Mouse (Mus musculus) monocyte, adult 5-6 weeks (primary cell): ENCODE results near the gene Chrm1. TPM values are rescaled to one million over a fixed set of nuclear protein-coding genes. Genes with fewer than 3 reads are reported as not detected.
"Not testable (repeated sequence)": the region's sequence is repeated elsewhere in the genome, so short reads cannot be mapped to it uniquely, and the experiment has no call there.

Source experiments
- ATAC-seq: fragments of 153-309, 156-312 bp; replicated peaks from 2 replicates; pipeline ENCODE4 v1.8.0; 2017; ENCODE audit warnings: mild to moderate bottlenecking; ENCODE audit not compliant: low TSS enrichment, insufficient number of reproducible peaks, severe bottlenecking, poor library complexity, low FRiP score
- total RNA-seq: library from RNA; stranded (forward); fragments of 200-1000, 200-491, 200-594 nt; gene quantifications from 3 replicates; pipeline ENCODE4 v1.2.3, GENCODE M21; 2017

Gene Chrm1
- total RNA-seq, 1 experiment from 2014 or later, result not detected

DNA sequence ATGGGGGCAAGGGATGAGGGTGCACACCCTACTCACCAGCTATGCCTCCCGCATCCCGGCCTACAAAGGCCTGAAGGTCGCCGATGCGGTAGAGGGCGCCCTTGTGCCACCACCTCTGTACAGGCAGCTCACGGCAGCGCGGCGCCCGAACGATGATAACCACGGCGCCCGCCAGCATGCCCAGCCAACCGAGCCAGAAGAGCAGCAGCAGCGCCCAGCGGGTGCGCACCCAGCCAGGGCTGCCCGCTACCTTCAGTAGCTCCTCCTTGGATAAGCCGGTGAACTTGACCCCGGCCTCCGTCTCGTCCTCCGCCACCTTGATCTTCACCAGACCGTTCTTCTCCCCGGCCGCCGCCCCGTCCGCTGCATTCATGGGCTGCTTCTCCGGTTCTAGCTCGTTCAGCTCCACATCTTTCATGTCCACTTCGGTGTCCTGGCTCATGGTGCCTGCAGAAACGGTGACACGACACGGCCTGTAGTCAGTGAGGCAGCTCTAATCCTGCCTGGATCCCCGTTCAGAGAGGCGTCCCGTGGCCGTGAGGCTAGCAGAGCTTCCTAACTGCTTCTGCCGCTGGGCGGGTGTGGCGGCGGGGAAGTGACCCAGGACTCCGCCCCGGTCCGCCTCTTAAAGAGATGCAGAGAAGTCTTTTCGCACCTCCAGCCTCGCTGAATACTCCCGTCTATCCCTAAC, 49.9 kb downstream of the Chrm1 start:
- ATAC-seq, result peak; percentile 64

DNA sequence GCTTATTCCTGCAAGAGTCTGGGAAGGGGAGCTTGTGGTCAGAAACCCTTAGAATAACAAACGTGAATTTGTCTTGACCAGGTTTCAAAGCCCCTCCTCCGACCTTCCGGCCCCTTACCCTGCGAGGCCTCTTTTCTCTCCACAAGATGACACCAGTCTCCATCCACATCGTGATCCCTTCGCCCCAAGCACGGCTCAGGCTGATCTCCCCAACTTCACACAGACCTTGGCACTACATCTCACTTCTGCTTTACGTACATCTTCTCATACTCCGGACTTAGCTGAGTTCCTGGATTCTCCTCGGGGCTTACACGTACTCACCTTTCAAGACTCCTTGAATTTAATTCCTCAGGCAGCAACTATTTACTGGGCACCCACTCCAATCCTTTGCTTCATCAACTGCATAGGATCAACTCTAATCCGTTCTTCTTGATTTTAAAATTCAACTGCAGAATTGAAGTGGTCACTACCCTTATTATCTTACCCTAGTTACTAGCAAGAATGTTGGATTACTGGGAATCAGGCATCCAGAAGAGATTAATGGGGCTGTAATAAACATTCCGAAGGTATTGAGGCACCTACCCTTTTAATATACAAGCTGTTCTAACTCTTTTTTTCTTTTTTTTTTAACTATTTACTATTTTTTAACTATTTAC, 50.5 kb downstream of the Chrm1 start:
- no peak for ATAC-seq

DNA sequence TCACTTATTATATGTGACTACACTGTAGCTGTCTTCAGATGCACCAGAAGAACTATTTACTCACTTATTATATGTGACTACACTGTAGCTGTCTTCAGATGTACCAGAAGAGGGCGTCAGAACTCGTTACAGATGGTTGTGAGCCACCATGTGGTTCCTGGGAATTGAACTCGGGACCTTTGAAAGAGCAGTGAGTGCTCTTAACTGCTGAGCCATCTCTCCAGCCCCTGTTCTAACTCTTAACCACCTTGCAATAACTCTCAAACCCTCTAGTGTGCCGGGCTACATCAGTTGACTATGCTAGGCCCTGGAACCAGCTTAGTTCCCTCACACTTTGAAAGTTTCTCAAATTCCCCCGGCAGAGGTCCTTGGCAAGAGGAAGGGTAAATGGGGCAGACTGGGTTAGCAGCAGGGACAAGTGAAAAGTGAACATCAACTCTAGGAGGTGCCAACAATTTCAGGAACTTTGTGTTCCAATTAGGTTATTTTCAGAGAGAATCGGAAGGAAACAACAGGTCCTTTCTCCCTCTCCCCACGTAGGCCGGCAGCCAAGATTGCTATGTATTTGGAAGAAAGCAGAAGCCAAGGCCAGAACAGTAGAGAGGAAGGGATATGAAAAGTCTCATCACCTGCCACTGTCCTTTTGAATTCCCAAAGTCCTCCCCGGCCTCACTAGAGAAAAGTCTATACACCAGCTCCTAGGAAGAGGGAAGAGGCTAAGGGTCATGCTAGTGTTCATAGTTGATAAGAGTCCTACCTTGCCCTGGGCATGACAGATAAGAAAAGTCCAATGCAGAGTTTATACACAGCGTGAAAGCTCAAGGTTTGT, 51.3 kb downstream of the Chrm1 start:
- no peak for ATAC-seq

DNA sequence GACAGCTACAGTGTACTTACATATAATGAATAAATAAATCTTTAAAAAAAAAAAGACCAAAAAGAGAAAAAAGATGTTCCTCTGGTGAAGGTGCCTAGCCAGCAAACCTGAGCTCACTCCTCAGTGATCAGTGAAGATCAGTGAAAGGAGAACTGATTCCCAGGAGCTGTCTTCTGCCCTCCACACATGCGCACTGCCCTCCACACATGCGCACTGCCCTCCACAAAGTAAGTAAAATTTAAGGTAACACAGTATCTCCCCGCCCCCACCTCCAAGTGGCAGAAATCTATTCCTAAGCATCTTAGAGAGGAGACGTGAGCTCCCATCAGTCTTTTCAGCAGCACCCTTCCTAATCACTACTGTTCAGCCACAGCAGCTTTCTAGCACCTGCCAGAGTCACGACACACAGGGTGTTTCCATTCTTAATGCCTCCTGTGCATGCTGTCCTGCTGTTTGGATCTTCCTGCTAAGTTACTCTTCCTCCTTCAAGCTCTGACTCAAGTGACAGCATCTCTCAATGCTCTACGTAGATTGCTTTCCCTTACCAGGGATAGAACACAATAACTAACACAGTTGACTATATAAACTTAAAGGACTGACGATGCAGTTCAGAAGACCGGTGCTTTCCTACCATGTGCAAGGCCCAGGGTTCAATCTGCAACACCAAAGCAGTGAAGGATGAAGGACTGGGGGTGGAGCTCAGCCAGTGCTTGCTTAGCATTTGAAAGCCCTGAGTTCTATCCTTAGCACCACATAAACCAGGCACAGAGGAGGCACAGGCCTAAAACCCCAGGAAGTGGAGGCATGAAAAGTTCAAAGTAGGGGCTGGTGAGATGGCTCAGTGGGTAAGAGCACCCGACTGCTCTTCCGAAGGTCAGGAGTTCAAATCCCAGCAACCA, 52.5 kb downstream of the Chrm1 start:
- no peak for ATAC-seq

DNA sequence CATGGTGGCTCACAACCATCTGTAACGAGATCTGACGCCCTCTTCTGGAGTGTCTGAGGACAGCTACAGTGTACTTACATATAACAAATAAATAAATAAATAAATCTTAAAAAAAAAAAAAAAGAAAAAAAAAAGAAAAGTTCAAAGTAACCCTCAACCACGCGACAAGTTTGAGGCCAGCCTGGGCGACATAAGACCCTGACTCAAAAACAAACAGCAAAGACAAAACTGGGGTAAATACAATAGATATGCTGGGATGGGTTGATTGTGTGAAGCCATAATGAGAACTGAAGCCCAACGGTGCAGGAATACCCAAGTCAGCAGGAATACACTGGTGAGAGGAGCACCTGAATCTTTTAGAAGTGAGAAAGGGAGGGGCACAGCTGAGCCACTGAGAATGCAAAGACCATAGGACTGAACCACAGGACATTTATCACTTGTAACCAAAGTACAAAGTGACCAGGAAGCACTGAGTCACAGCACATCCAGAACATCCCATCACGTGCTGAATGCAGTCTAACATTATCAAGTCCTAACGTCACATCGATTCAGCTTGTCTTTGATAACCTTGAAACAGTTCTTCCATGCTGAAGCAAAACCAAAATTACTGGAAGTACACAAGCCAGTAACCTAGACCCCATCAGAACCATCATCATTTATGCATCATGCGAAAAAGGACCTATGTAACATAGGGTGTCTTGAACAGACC, 53.3 kb downstream of the Chrm1 start:
- no peak for ATAC-seq

DNA sequence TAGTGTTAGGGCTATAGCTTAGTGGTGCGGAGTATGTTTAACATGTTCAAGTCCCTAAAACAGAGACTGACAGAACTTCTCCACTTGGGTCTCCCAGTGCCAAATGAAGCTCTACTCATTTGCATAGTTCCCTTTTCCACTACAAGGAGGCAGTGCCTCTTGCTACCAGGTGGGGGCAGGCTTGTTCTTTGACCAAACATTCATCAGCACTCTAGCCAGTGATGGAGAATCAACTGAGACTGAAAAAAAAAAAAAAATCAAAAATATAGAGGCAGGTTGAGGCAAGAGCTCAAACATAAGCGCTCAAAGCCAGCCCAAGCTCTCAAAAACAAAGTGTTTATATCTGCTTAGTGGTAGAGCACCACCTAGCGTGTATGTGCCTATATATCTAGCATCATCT, 54.8 kb downstream of the Chrm1 start:
- peak; percentile 45 for ATAC-seq

DNA sequence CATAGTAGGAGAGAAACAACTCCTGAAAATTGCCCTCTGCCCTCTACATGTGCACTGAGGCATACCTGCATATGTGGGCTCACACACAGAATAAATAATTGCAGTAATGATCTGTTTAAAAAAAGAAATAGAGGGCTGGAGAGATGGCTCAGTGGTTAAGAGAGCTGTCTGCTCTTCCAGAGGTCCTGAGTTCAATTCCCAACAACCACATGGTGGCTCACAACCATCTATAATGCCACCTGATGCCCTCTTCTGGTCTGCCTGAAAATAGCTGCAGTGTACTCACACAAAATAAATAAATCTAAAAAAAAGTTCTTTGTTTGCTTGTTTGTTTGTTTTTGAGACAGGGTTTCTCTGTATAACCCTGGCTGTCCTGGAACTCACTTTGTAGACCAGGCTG, 55.4 kb downstream of the Chrm1 start:
- ATAC-seq, result not testable (repeated sequence)

DNA sequence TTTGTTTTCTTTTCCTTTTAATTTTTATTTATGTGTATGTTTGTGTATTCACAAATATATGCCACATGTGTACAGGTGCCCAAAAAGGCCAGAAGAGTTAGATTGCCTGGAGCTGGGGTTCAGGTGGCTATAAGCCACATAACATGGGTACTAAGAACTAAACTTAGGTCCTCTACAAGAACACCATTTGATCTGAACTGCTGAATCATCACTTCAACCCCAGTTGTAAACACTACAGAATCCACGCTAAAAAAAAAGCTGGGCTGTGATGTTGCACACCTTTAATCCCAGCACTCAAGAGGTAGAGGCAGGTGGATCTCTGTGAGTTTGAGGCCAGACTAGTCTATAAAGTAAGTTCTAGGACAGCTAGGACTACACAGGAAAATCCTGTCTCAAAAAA, 57.8 kb downstream of the Chrm1 start:
- ATAC-seq, result no peak

DNA sequence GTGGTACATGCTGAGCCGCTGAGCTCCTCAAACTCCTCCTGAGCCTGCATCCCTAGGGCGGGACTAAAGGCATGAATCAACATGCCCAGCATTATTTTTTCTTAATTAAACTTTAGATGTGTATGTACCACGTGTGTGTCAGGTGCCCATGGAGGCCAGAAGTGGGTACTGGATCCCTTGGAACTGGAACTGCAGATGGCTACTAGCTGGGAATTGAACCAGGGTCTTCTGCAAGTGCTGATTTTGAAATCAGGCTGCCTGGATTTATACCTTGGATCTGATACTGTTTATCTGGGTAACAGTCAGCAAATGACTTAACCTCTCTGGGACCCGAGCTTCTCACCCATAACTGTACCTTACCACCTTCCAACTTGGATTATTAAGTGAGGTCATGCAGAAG, 58.4 kb downstream of the Chrm1 start:
- no peak for ATAC-seq

DNA sequence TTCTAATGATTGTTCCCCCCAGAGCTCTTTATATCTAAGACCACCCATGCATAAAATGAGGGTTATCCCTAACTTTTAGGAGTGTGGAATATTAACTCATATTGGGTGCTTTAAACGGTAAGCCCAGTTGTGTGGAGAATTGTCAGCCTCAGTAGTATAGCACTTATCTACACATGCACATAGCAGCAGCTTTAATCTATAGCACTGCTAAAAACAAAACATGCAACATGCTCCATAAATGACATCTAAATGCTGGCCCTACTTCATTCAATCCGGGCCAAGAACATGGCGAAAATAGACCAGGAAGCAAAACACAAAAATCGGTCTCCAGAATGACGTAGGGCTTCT, 58.9 kb downstream of the Chrm1 start:
- ATAC-seq, result no peak

DNA sequence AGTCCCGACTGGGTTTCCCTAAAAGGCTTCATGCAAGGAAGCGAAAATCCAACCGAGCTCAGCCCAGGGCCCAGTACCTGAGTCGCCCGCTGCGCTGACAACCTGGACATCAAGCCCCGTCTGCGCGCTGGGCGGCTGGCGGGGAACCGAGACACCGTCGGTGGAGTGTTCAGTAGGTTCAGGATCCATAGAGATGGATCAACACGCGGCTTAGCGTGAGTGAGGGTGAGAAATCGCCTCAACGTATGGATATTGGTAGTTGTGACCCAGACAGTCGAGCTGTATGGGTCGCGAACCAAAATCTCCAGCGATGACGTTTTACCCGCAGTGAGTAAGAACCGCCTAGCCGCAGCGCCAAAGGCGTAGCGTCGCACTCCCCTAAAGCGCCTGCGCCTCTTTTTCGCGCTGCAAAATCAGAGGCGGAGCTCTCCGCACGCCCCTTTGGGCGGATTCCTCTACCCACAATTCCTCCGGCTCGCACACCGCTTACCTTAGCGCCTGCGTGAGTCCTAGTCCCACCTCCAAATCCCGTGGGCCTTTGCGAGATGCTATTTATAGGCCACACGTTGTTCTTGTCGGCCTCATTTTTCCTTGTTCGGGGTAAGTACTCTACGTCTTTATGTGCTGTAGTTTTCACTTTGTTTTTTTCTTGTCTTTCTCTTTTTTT, 59.5 kb downstream of the Chrm1 start, which contains the start of gene Slc3a2:
Slc3a2 (minus strand) TSS at position 463 of the 667 bp plus-strand sequence.
- peak; percentile 93 for ATAC-seq

DNA sequence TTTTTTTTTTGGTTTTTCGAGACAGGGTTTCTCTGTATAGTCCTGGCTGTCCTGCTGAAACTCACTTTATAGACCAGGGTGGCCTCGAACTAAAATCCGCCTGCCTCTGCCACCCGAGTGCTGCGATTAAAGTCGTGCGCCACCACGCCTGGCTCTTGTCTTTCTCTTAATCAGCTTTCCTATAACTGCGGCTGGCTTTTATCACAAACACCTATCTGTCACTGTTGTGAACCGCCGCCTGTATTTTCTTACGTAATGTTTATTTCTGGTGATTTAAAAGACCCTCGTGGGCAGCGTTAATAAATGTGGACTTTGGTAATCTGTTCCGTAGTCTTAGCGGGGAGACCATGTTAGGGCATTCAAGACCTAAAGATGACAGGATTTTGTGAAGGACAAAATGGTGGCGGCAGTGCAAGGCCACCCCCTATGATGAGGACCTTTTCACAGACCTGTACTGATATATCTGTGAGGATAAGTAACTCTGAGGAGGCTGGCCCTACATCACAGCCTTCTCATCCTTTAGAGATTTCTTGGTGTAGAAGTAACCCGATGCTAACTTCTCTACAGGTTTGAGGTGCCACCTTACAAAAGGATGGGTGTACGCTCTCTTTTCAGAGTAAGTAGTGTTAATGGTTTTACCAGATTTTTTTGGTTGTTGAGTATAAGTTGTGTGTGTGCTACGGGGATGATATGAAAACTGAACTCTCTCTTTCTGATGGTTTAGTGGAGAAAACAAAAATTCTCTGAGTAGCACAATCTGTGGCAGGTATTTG, 60.2 kb downstream of the Chrm1 start:
- no peak for ATAC-seq

DNA sequence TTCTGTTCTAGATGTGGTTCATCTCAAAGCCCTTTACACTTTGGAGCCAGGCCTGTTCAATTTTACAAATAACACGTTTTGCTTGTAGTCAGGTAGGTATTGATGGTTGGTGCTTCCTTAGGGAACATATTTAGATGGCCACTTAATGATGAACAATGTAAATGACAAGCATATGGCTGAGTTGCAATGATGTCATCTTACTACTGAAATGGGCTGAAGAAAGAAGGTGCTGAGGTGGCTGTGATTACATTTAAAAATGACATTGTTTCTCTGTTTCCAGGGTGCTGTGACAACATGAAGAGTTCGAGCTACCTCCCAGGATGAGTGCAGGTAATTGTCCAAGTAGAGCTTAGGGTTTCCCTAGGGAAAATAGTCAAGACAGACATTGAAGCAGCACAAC, 60.8 kb downstream of the Chrm1 start:
- no peak for ATAC-seq

DNA sequence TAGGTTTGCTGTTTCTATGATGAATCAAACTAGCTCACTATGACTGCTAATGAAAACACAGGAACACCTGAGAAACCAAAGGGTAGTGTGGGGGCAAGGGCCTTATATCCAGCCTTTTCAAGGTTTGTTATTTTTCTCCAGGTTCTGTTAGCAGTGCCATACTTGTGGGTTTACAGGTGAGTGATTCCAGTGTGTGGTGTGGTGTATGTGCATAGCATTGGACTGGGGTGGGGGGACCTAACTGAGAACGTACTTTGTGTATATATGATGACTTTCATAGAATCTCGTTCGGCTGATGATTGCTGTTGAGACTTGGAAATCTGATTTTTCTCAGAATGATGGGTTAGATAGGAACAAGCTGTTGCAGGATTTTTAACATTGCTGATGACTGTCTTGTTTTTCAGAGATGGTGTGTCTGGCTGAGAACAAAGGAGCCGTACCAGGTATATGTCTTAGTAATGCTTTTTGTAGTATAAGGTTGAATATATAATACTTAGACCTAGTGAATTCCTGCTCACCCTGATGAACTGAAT, 61.6 kb downstream of the Chrm1 start:
- no peak for ATAC-seq

DNA sequence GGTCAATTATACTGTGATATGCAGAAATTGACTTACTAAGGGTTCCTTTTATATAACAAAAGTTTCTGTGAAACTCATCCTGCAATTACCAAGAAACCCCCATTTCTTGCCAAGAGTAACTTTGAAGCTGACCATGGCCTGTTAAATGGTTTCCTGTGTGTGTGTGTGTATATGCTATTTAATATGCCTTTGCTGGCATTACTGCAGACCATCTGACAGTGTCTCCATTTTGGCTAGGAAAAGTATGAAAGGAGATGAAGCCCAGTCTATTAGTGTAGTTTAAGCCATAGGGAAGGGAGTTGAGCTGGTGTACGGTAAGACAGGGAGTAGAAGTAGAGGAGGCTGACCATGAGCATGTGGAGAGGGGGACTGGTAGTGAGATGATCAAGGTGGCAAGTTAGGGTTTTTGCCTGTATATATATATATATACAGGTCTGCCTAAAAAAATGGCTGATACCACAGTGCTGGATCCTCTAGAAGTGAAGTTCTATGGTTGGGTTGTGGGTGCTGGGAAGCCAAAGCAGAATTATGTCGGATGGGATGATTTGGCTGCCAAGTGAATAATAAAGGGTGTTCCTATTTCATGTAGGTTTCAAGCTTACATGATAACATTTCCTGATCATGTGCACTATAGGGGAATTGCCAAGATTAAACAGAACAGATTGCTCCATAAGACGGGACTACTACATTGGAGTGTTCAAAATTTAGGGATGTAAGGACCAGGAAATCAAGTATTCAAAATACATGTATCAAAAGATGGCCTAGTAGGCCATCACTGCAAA, 63.2 kb downstream of the Chrm1 start:
- no peak for ATAC-seq

DNA sequence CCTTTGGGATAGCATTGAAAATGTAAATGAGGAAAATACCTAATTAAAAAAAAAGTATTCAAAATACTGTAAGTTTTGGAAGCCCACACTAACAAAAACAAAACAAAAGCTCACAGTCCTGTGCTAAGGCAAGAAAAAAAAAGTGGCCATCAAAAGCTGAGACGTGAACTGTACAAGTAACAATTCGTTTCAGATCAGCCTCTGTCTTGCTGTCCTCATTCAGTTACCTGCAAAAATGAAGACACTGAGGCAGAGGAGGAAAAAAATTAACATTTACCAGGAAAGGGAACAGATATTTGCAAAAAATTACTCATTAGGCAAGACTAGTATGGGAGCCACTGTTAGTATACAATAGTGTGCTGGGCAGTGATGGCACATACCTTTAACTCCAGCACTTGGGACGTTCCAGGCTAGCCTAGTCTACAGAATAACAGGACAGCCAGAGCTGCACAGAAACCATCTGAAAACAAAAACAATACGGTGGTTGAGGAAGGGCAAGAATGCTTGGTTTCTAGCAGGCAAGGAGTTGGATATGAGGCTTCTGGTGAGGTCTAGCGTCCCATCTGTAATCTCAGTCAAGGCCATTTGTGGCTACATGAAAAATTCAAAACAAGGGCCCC, 64.0 kb downstream of the Chrm1 start:
- ATAC-seq, result no peak
